Mouse (Mus musculus) adrenal gland, postnatal 4 days (tissue): ENCODE data around the gene Fam53a. TPM values are rescaled to one million over a fixed set of nuclear protein-coding genes. Genes with fewer than 3 reads are reported as not detected.

Experiments
- total RNA-seq, 2 experiments: library from RNA; stranded (reverse); gene quantifications; 2 replicates each; pipeline ENCODE4 v1.2.3; 2021

Fam53a gene
- total RNA-seq, 2 experiments from 2014 or later: 29.5 to 29.7 TPM

Other genes starting within 250 kb of the Fam53a start
- gene Nkx1-1, start 195.7 kb downstream of the Fam53a start, total RNA-seq: not detected
- gene Gm9903, start 290 bp upstream of the Fam53a start, total RNA-seq: 1 to 10 TPM in 1 of 2 experiments, under 1 TPM in 1; 0.56 to 1.1 TPM
- 10 to 100 TPM; 65.7 to 71.6 TPM for gene Slbp, start 22.9 kb upstream of the Fam53a start, total RNA-seq
- gene Tacc3, start 28.5 kb upstream of the Fam53a start, total RNA-seq: 10 to 100 TPM; 47.4 to 49.1 TPM
- gene Tmem129, start 28.8 kb upstream of the Fam53a start, total RNA-seq: 10 to 100 TPM; 20.2 to 21.8 TPM
- gene Fgfr3, start 92.0 kb upstream of the Fam53a start, total RNA-seq: 10 to 100 TPM in 1 of 2 experiments, 1 to 10 TPM in 1; 5.2 to 13.7 TPM
- gene Letm1, start 153.2 kb upstream of the Fam53a start, total RNA-seq: 10 to 100 TPM; 70.7 to 74.7 TPM
- 10 to 100 TPM; 82.7 to 96.3 TPM for gene Nsd2, start 191.1 kb upstream of the Fam53a start, total RNA-seq